Mouse (Mus musculus) kidney, postnatal 10 days (tissue): ENCODE data around the gene Tada2b.

ENCODE experiments used
- DNase-seq: peaks from one replicate; pipeline ENCODE4 v3.0.0; 2021; ENCODE audit warnings: mixed read lengths

Tada2b gene

GRCm38 (mm10) chr5:36444611-36445010 is 39.5 kb downstream of the Tada2b start:
- DNase-seq, result no peak

DNA sequence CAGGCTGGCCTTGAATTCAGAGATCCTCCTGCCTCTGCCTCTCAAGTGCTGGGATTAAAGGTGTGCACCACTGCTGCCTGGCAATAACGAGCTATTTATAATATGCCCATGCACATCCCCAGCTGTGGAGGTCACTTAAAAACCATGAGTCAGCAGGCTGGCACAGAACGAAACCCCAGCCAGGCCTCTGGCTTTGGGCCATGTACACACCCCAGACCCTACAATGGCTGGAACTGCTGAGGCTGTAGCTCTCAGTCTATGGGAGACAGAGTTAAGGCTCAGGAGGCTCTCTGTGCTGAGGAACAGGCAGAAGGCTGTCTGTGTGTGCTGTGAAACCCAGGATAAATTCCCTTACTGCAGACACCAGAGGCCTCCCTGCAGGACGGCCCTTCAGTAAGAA is 43.3 kb downstream of the Tada2b start:
- DNase-seq, result no peak

- no peak for DNase-seq
These were observed 47.2 kb downstream of the Tada2b start for GRCm38 (mm10) chr5:36436858-36437257.

- DNase-seq, result no peak
These were observed 49.6 kb downstream of the Tada2b start for GRCm38 (mm10) chr5:36434398-36434967.

DNA sequence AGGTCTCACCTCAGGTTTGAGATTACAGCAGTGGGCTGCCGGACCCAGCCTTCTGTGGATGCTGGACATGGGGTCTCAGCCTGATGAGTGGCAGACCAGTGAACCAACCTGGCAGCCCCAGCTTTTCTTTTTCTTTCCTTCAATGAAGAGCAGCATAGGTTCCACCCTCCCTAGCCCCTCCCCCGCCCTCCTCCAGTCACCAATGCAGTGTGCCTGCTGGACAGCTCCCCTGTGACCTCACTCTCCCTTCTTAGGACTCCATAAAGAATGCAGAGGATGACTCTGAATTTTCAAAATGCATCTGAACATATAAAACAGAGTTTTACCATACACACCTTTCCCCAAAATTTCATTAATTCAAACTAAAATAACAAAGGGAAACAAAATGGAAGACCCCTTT is 52.4 kb downstream of the Tada2b start:
- DNase-seq, result peak; percentile 35

DNA sequence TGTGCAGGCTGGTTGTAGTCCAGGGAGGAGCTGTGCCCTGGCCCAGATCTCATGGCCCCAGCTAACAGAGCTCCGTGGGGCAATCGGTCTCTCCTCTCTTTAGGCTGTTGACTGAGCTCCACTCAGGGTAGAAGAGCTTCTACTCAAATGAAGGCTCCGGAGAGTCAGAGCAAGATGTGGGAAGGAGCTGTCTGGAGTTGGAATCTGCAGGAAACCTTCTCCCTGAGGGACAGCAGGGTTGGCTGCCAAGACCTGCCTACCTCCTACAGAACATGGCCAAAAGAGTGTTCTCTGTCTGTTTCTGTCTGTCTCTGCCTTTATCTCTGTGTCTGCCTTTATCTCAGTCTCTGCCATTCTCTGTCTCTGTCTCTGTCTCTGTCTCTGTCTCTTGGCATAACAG is 54.5 kb downstream of the Tada2b start:
- no peak for DNase-seq

- no peak for DNase-seq
These were observed 56.3 kb downstream of the Tada2b start for GRCm38 (mm10) chr5:36427831-36428230.

DNA sequence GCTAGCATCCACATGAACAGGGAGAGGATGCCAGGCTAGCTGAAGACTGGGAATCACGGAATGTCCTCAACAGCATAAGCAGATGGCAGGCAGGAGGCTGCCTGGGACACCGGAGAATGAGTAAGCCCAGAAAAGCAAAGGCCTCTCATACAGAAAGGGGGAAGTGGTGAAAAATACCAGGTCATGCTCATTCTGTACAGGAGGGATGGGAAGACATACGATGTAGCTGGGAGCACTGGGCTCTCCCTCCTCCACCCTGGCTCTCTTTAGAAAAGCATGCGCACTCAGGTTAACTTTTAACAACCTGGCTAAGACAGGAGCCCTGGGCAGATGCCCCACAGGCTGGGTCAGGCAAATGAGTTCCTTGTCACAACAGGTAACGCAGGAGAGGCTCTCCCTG is 57.7 kb downstream of the Tada2b start:
- DNase-seq, result peak; percentile 46

GRCm38 (mm10) chr5:36424676-36425075 is 59.4 kb downstream of the Tada2b start:
- no peak for DNase-seq
